Mouse (Mus musculus) spleen, postnatal 10 days (tissue): ENCODE results near the gene Epas1.

Experiments used
- DNase-seq, 2 experiments: peaks; one replicate each; pipeline ENCODE4 v3.0.0; 2021 to 2022; ENCODE audit warnings: low spot score in 2 of 2

The Epas1 gene

DNA sequence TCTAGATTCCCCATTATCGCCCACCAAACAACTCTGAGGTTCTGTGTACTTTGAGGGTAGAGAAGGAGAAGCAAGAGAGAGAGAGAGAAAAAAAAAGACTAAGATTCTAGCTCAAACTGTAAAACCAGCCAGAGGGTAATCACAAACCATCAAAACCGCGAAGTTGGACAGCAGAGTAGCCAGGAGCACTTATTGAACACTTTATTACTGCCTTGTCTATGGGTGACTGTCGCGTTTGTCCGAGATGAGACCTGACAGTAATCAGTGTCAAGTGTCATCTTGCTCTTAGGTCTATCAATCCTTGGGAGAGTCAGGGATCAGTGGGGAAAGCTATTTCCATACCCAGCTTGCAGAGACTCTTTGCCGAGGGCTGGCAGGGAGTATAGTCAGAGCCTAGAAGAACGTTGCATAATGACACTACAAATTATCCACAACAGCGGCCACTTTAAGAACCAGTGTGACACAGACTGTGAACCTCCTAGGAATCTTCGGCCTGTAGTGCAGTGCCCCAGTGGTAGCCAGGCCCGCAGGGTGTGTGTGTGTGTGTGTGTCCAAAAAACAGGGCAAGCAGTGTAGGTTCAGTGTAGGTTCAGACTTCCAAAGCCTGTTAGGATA lies 2.2 kb downstream of the Epas1 start:
- no peak for DNase-seq

DNA sequence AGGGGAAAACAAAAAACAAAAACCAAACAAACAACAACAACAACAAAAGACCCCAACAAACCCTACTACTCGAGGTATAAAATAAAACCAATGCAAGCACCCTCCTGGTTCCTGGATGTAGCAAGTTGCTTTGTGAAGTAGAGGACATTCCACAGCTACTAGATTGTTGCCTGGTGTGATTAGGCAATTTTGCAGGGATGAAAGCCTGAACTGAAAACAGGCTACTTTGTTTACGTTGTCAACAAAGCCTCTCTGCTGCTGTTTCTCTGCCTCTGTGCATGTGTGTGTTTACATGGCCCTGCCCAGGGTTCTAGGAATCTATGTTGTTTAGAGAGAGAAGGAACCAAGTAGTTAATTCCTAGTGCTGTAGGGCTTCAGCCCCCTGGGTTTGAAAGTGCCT lies 4.1 kb downstream of the Epas1 start:
- DNase-seq = no peak

DNA sequence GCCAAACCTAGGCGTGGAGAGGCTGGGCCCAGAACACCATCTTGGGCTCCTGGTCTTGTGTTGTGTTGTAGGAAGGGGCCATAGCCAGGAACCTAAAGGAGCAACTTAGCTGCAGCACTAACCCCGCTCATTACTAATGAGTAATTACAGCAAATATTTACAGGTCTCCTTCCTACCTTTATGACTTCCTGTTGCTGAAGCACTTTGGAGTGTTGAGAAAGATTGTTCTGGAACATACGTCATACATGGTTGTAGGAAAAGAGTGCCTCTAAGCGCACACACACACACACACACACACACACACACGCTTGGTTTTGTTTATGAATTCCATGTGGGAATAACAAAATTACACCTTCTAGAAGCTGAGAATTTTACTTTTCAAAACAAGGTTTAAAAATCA lies 8.4 kb downstream of the Epas1 start:
- no peak for DNase-seq

DNA sequence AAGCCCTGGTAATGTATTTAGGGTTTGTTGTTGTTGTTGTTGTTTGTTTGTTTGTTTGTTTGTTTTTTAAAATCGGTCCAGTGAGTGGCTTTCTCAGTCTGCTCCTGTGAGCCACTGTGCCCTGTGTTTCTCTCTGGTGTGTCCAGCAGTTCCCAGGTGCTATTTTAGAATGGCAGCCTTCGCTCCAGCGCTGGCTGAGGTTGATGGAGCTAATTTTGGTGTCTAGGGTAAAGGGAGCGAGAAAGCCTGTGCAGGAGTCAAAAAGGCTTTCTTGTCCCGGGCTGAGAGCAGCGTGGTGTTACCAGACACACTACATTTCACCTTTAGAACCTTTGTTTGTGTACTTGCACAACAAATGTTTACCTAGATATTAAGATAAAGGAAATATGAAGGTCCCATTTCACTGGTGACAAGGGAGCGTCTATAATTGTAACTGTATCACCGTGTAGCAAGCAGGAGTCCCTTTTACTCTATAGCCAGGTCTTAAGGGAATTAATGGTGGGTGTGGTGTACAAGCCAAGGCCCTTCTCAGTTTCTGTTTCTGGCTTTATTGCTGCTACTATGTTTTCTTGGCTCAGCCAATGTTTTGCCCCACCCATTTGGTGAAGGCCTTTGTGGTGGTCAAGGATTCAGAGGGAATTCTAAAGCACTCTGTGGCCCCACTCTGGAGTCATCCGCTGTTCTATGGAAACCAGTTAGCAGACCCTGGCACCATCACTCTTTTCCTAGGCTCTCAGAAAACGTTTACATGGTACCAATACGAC lies 9.2 kb downstream of the Epas1 start:
- DNase-seq = no peak

DNA sequence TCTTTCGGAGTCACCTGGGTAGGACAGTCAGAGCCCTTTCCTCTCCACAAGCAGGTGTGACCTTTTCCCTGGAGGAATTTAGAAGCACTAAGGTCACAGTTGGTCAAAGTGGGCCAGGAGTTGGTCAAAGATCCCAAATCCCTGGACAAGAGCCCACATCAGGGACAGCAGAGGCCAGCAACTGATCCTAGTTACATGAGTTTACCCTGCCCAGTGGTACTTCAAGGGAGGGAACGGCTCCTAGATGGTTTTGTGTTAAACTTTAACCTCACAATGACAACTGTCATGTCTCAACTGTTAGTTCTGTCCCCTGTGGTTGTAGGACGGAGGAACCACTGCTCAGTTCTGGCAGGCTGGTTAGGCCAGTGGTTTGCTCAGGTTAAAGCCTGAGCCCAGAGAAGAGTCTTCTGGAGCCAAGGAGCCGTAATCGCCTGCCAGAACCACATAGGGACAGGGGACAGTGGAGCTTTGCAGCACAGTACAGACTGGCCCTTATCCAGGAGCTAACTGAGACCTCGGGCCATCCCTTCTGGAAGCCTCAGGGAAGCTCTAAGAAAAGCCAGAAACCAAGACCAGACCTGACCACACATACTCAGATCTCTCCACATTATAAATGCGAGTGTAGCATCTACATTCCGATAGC lies 12.4 kb downstream of the Epas1 start:
- no peak for DNase-seq

DNA sequence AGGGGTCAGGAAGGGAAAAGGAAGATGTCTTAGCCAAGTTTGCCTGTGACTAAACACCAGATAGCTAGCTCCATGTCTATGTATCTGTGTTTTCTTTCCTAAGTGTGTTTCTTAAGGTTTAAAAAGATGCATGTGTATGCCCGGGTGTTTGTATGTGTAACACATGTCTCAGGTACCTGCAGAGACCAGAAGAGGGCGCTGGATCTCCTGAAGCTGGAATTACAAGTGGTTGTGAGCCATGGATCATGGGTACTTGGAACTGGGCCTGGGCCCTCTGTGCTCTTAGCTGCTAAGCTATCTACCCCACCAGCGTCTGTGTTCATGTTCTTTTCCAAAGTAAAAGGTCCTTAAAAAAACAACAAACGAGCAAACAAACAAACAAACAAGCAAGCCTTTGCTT lies 12.9 kb downstream of the Epas1 start:
- no peak for DNase-seq

DNA sequence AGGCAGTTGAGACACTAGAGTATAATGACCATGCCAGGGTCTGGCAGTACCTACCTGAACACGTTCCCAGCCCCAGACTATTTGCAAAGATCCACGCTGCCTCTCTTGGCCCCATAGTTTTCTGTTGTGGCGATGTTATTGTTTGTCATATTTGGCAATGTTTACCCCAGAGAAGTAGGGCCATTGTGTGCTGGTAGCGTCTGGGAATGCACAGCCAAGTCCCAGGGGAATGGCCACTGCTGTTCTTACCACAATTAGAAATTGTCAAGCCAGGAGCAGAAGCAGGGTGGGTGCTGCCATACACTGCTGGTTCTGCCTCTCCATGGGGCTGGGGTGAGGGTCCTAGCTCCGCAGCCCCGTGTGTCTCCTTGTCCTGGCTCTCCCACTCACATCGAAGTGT lies 15.1 kb downstream of the Epas1 start:
- no peak for DNase-seq

DNA sequence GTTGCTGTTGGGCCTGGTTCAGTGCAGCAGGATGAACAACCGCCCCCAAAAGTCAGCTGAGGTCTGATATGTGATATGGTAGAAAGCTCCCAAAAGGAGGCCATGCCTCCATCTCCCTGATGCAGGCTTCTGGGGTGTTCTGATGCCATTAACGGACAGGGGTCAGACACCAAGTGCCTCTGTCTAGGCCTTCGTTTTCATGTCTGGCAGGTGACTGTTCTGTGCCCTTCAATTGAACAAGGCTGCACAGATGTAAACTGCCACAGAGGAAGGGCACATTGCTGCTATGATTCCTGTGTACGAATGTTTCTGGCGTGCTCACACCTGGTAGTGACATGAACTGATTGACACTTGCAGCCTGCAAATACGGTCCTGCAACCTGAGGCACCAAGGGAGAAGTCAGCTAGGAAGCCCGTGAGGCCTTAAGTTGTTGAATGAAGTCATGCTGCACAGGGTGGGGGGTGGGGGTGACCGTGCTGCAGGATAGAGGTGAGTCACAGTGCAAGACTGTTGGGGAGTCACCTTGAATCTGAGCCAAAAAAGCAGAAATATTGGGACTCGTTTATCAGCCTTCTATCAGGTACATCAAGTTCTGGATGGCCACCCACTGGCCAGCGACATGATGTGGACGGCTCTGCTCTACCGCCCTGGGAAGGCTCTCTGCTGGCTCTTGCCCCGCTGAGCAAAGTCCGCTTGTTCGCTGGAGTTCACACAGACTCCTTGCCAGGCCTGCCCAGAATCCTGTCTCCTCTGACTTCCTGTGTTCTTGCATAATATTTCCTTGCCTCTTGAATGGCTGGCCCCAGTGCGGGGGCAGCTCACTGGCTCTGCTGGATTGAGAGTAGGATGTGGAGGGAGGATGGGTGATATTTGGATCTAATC lies 16.1 kb downstream of the Epas1 start:
- DNase-seq = peak in 1 of 2 experiments; percentile 27

DNA sequence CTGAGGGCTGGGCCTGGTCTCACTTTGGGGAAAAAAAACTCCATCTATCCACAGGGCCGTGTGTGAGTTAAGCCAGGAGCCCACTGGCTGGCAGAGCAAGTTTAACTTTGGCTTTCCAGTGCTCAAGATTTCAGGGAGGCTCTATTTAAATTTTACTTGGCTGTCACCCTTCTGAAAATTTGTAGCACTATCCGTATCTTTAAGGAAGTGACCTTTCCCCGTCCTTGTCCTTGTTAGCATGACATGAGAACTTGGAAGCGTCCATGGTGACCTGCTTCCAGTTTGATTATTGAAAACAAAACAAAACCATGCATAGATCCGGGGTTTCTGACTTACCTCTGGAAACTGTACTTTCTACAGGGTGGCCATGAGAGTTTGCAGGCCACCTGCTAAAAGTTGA lies 17.3 kb downstream of the Epas1 start:
- no peak for DNase-seq

DNA sequence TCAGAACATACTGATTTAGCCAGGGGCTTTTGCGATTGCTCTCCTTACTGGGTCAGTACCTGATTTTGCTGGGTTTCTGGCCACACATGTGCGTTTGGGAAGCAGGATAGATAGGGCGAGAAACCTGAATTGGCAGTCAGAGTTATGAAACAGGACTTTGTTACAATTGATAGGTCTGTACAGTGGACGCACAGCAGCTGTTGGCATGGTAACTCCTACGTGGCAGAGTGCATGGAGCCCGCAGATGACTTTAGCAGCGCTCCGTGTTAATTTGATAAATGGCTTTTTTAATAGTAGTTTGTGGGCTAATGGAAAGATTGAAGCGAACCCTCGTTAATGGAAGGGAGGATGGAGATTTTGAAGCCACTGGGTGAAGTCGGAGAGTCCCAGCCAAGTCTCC lies 18.5 kb downstream of the Epas1 start:
- DNase-seq = no peak

DNA sequence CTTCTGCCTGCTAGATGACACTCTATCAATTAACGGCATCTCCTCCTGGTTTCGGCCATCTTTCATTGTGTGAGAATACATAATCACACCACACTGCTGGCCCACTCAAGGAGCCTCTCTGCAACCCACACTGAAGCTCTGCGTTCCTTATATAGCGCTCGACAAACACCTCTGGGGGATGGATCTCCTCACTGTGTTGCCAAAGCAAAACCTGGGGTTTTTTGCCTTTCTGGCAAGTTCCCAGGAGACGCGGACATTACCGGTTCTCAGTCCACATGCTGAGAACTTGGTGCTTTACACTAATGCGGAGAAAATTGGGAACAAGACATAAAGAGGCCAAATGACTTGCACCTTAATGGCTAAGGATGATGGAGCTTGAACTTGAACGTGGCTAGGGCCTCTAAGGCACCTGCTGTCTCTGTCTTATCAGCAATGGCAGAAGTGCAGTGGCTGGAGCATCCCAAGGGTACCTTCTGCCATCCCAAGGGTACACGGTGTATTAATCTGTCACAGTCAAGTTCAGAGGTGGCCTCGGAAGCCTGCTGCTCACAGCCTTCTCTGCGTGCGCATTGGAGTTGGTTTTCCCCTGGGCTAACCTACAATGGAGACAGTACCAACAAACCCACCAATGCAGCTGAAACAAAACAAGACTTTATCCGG lies 19.6 kb downstream of the Epas1 start:
- no peak for DNase-seq

DNA sequence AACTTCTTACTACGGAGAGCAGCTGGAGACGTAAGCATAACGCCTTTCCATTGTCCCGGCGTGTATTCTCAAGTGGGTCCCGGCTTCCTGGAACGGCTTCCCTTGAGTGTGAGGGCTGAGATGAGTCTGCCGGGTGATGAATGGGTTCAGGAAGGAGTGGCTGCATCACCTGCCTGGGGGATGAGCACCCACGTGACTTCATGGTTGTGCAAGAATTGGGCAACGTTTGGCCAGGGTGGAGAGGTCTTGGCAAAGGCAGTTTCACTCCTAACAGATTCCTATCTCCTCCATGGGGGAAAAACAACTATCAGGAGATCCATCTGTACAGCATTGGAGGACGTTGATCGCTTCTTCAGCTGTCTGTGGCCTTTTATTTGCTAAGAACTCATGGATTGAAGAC lies 23.0 kb downstream of the Epas1 start:
- DNase-seq = no peak

DNA sequence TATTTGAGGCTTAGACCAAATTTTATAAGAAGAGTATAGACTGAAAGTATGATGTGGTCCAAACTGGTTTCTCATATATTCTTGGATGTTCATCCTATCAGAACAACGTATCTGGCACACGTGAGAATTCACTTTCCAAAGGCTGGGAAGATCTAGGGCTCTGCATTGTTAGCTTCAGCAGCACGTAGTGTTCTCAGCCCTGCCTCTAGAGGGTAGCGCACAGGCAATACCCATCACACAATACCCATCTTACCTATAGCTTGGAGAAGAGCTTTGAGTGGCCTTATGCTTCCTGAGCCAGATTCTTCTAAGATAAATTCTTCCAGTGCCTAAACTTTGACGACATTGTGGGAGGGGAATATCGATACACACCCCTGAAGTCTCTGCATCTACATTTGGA lies 24.6 kb downstream of the Epas1 start:
- DNase-seq = no peak

DNA sequence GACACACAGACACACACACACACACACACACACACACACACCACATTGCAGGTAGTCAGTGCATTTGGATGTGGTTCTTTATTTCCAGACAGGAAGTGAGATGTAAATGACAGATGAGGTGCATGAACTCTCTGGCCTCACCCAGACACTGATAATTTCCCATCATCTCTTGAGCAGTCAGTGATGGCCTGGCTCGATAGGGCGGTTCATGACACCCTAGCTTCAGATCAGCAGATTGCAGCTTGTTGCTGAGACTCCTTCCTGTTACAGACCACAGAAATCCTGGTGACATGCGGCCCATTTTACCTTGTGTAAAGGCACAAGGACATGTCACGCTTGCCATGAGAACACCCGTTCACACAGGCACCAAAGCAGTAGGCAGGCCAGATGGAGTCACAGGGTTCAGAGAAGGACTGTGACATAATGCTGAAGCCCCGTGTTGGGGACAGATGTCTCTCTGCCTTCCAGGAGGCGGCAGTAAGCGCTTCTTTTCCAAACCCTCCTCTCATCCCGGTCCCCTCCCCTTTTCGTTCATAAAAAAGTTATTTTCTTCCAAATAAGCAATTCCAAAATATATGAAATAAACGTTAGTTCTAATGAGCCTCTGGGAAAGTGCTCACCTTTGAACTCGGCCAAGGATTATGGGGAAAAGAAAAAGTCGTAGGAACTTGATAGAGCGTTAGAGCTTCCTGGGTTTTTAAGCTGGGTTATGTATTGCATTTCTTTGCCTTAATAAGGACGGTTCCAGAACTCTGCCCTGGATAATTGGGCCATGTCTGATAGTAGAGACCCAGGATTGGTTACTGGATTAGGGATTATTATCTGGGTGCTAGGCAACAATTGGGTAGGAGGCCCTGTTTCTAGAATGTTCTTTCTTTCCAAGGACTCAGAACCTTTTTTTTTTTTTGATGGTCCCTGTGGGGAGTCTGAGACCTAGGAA lies 26.0 kb downstream of the Epas1 start:
- no peak for DNase-seq

DNA sequence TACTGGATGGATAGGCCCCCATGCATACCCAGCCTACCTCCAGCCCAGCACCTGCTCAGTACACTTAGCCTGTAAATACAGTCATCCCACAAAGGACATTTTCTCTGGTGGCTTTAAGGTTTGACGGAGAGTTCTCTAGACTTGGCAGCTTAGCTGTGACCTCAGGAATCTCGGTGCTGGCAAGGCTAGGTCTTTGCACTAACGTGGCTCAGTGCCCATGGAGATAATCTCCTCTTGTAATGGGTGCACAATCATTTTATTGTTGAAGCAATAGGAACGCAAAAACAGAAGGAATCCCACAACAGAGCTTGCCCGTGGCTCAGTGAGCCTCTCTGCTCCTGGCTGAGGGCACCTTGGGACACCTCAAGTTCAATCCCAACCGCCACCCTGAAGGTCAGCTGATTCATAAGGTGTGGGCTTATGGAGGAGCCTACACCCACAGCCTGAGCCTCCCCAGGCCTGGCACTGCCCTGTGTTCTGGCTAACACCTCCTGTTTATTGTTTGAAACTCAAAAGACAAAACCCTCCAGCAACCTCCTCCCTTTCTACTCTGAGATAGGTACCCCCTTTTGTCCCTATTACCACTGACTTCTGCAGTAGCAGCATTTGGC lies 27.3 kb downstream of the Epas1 start:
- DNase-seq = no peak

DNA sequence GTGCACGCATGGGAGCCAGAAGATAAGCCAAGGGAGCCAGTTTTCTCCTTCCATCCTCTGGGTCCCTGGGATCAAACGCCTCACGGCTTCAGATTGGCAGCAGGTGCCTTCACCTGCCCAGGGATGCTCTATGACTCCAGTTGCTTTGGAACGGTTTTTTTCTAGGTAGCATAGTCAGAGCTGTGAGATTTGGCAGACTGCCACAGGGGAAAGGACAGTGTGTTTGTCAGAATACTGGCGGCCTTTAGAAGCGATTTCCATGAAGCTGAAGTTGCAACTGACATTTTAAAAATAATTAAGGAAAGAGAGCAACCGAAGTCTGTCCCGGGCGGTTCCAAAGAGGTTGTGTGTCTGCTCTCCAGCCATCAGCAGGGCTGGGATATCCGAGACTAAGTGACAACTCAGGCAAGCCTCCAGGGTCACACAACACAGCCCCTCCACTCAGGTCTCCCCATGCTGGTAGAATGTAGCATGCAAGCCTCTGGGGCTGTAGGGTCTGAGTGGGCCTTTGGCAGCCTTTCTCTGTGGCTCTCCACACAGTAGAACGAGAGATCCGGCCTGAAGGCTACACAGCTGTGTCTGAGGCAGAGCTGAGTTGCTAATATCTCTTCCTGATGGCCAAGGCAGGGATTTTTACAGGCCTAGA lies 28.4 kb downstream of the Epas1 start:
- DNase-seq = no peak

DNA sequence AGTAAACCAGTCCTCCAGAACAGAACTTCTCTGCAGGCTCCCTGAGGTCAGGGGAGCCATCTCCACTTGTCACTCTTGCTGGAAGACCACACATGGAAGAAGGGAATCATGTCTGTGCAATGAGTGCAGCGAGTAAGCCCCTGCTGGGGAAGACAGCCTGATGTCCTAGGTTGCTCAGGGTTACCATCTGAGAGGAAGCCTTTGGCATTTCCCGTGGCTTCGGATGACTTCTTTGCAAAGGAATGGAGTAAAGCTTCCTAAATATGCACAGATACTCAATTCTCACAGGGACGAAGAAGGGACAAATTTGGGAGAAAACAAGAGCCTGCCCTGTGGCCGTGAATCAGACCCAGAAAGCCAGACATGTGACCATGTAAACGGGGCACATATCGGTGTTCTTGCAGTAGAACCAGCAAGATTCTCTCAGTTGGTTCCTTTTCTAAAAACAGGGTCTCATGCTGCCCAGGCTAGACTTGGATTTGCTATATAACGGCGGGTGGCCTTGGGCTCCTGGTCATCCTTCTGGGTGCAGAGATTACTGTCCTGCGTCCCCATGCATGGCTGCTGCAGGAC lies 31.0 kb downstream of the Epas1 start:
- DNase-seq = no peak

DNA sequence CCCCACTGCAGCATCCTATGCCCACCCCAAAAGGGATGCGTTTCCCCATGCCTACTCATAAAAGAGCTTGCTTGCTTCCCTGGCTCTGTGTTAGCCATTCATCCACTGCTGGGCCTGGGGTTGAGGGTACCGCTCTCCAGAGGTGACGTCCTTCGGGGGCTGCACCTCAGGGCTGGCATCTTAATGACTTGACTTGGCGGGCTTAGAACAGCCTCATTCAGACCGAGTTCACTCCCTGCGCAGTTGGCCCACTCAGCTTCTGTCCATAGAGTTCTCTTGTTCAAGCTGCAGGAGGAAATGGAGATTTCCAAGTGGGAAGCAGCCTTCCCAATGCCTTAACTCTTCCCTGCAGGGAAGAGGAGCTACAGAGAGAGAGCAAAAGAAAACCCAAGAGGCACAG lies 32.1 kb downstream of the Epas1 start:
- no peak for DNase-seq

DNA sequence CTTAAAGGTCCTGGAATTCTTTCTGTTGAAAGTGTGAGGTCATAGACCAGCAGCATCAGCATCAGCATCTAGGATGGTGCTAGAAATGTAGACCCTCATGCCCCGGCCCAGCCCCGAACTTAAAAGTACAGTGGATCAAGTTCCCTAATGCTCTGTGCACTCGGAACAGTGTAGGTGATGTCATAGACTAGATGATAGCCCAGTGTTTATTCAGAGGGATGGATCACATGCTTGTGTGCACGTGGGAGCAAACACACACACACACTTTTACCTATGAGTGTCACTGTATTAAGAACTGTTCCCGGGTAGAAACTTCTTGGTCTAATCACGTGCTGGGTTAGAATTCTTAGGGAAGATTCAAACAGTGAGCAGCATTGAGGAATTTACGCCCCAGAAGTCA lies 33.0 kb downstream of the Epas1 start:
- DNase-seq = no peak
